Mouse (Mus musculus) right cerebral cortex, postnatal 4 days (tissue): ENCODE measurements around the gene Mrpl52.

Experiments used
- DNase-seq: peaks from one replicate; pipeline ENCODE4 v3.0.0-alpha.2; 2022

The Mrpl52 gene

DNA sequence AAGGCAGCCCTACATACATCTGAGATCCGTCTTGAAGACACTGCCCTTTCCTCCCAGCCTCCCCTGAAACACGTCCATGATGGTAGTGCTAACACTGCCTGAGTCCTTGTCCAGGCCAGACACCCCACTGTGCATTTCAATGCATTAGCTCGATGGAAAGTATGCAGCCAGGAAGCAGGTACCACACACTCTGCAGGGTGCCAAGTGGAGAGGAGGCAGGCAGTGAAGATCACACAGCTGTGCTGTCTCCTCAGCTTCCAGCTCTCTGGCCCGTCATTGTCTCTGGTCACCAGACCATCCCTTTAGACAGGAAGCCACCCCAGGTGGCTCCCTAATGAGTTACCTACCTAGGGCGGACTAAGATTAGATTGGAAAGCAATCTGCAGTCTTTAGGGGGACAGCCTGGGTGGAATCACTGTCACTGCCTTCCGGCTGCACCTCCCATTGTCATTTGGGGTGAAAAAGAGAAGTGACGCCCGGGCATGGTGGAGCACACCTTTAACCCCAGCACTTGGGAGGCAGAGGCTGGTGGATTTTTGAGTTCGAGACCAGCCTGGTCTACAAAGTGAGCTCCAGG lies 14.6 kb upstream of the Mrpl52 start:
- DNase-seq = no peak

DNA sequence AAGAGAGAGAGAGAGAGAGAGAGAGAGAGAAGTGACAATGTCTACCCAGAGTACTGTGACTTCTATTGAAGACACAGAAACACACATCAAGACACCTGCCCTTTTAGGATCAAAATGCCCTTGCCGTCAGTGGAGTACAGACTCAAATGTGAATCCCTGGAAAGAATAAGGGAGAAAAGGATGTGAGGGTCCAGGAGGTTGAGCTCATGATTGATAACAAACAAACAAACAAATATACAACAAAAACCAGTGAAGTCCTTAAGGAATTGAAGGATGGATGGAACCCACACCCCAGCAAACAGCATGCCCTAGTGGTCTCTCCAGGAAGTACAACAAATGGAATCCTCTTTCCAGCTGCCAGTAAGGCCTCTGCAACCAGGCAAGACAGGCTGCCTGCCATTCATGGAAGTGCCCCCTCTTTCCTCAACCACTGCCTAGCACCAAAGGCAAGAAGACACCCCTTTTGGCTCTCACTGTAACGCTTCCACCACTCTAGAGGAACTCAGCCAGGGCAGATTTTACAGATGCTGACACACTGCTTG lies 14.0 kb upstream of the Mrpl52 start:
- DNase-seq = peak; percentile 29

DNA sequence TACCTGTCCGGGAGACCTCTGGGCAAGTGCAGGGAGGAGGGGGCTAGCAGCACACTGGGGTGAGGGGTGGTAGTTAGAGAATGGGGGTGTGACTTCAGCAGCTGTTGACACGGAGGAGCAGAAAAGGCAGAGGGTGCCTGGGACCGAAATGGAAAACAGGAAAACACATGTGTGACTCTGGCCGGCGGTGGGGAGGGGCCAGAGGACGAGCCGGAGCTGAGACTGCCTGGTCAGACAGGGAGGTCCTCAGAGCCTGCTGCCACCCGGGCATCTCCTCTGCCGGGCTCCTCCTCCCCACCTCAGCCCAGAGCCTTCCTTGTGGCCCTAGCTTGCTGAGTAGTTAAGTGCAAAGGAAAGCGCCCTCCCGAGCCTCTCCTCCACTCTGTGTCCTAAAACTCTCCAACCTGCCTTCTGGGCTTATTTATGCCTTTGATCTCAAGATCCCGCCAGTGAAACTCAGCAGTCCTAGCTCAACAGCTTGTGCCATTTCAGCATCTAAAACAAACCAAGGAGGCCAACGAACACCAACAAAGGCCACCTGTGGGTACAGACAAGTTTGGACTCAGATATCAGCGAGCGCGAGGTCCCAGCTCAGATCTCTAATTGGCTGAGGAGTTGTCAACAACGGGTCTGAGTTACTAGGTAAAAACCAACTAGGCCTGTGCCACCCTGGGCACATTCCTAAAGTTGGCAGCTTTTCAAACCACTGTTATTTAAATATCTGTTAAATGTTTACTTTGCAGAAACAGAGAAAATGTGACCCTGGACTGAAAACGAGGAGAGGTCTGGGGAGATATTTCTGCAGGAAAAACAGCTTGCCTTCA lies 12.6 kb upstream of the Mrpl52 start:
- no peak for DNase-seq

DNA sequence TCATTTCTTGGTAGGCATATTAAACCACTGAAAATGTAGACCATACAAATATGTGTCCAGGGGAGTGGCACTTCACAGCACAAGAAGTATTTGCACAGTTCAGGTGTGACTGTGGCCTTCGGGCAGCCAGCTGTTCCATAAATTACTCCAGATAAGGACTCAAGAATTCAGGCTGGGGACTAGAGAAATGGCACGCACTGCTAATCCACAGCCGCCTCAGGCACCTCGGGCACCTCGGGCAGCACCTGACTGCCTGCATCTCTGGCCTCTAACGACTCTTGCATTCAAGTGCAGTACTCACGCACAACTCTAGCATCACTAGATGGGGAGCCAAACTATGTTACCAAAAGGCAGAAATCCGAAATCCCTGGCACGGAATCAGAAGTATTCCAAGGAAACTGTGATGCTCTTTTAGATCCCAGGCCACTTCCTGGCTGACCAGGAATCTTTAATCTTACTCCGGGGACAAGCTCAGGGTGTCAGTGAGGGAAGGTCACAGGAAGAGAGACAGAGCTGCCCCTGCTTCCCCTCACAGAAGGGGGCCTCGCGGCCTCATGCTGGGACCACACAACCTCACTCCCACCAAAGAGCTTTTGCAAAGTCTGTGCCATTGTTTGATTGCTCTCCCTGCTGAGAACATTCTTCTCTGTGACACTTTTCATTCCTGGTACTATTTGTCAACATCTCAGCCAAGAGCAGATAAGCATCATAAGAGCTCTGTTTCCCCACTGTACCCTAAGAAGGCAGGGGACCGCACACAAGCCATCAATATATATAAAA lies 11.3 kb upstream of the Mrpl52 start:
- DNase-seq = no peak

DNA sequence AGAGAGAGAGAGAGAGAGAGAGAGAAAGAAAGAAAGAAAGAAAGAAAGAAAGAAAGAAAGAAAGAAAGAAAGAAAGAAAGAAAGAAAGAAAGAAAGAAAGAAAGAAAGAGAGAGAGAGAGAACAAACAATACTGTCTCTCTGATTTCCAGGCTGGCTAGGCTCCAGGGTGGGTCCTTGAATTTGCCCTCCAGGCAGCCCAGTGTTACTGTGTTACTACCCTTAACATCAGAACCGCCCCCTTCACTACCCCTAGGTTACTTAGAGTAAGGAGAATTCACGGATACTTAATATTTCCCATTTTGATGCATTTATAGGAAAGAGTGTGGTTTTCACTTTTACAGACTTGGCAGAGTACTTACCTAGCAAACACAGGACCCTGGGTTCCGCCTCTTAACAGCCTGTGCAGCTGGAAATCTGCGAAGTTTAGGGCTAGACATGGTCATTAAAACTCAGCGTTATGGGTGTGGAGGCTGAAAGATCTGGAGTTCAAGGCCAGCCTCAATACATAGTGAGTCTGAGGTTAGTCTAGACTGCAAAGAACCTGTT lies 10.4 kb upstream of the Mrpl52 start:
- DNase-seq = no peak

DNA sequence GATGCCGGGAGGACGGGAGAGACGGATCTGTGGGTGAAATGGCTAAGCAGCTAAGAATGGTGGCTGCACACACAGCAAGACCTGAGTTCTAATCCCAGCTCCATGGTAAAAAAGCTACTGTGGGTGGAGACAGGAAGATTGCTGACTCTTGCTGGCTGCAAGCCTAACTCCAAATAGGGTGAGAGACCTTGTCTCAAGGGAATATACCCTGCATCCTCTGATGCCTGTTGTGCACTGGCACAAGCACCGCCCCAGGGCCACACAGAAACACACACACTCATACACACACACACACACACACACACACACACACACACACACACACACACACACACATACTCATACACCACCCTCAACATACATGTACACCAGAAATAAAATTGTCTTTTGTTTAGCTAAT lies 9.9 kb upstream of the Mrpl52 start:
- no peak for DNase-seq

DNA sequence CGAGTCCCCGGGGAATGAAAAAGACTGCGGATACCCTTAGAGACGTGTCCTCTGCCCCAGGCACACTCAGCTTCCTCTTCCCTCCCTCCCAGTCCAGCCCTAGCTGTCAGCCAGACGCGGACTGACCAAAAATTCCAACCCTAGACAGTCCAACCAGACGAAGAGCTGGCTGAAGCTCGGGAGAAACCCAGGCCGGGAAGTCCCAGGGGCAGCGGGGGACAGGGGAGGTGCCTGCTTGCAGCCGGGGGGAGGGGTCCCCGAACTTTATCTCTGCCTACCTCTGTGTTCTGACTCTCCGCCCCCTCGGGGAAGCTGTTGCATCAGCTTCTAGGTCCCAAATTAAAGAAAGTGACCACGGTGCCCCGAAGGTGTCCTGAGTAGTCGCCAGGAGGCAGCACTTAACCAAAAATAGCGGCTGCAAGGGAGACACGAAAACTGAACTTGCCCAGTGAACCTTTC lies 9.1 kb upstream of the Mrpl52 start, which contains the start of gene Slc7a7:
TSS of gene Slc7a7 (minus strand) at position 158 of the 459 bp plus-strand sequence.
- no peak for DNase-seq

DNA sequence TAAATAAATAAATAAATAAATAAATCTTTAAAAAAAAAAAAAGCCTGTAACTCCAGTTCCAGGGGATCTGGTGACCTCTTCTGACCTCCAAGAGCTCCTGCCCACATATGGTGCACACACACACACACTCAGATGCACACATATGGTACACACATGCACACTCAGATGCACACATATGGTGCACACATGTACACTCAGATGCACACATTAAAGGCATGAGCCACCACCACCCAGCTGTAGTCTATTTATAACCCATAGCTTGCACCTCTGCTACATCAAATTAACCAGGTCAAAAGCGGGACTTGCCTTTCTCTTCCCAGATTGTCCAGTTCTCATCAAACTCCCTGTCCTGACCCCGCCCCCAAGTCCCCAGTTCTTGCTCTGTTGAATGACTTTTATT lies 5.7 kb upstream of the Mrpl52 start:
- no peak for DNase-seq

DNA sequence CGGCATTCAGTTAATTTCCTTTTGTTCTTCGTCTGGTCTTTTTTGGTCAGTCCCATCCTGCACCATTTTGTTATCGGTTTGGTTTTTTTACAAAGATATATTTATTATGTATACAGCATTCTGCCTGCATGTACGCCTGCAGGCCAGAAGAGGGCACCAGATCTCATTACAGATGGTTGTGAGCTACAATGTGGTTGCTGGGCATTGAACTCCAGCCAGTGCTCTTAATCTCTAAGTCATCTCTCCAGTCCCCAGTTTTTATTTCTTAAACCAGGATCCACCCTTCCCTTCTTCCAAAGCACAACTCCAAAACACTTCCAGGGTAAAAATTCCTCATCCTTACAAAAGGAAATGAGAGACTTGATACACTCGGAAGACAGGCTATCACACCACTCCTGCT lies 3.3 kb upstream of the Mrpl52 start:
- no peak for DNase-seq

DNA sequence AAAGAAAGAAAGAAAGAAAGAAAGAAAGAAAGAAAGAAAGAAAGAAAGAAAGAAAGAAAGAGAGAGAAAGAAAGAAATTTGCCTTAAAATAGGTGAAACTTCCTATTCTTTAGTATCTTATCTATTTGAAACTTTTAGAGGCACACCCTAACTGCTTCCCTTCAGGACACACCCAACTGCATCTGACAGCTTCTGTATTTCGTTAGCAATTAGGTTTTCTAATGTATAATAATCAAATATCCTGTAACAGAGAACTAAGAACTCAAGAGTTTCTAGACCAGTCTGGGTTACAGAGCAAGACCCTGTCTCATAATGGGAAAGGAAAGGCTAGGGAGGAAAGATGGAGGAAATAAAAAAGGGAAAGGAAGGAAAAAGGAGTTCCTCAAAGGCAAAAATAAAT lies 2.1 kb upstream of the Mrpl52 start:
- no peak for DNase-seq

DNA sequence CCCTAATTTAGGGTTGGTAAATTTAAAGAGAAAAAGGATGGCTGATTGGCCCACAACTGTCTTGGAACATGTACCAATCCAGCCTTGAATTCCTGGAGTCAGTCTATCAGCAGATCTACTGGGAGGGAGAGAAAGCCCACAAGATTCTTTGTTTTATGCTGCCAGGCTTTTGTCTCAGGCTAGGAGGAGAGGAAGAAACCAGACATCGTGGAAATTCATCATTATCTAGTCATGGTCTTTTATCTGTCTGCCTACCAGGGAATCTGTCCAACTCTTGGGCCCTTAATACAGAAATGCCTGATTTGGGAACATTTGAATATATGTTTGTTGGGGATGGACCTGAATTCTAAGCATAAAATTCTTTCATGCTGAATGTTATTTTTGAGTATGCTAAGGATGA lies 1.2 kb upstream of the Mrpl52 start:
- DNase-seq = no peak

DNA sequence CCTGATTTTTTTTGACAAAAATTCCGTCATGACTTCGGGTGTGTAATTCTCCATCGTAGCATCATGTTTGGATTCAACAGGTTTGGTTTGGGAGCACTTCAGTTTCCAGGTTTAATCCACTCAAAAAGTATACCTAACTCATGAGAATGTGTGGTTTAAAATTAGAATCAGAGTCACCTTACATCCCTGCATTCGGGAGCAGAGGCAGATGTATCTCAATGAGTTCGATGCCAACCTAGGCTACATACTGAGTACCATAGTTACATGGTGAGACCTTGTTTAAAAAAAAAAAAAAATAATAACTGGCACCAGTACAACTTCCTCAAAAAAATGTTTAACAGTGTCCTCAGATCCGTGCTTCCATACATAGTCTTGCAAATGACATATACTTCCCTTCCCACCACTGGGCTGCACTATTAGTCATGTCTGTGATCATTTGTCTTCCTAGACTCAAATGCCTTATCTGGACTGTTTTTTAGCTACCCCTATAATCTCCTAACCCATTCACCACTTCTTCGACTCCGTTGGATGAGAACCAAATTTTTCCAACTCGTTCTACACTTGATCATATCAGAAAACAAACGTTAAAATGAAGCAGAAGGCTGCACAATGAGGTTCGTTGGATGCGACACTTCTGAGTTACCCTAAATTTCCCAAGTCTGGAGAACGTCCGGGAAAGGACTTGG lies 563 bp upstream of the Mrpl52 start:
- DNase-seq = no peak

DNA sequence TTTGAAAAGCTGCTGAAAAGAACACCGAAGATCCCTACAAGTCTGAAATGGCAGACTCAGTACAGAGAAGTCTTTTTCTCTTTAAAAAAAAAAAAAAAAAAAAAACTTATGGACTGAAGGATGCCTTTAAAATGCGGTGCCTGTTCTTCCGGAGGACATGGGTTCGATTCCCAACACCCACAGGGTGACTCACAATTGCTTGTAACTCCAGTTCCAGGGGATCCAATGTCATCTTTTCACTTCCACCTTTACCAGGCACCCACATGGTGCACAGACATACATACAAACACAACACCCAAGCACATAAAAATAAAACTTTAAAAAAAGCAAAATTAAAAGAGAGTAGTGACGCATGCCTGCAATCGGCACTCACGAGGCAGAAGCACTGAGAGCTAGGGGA lies 987 bp downstream of the Mrpl52 start:
- DNase-seq = no peak

DNA sequence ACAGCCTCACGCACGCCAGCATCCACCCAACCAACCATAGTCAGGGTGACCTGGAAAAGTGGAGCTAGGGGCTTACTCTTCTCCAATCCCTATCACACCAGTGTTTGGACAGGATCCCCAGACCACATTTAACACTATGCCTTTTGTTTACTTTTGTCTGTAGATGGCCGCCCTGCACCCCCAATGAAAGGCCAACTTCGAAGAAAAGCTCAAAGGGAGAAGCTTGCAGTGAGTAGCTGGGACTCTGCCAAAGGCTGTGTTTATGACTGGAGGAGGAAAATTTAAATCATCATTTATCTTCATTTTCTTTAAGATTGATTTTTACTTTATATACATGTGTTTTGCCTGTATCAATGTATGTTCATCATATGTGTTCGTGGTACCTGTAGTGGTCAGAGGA lies 1.7 kb downstream of the Mrpl52 start:
- DNase-seq = no peak

DNA sequence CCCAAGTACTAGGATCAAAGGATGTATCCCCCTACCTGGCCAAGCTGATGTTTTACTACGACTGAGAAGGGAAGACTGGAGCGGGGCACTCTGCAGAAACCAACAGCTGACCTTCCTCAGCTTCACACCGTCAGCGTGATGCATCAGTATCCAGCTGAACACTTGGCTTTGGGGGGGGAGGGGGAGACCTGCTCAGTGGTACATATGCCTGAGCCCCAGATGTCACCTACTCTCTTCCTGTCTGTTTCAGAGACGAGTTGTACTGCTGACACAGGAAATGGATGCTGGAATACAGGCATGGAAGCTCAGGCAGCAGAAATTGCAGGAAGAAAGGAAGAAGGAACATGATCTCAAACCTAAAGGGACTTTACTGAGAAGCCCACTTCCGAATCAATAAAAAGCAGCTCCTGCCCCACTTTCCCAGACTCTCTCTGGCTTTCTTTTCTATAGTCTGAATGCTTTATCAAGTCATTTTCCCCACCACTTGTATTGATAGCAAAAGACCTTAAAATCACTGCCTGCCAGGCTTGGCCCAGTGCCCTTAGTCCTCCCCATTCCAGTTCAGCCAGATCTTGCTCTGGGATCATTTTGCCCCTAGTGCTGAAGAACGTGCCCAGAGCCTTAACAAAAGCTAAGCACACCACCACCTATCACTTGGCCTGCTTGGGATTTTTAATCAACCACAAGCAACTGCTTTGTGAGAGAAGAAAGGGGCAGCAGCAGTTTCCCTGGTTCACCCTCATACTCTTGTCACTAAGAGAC lies 2.8 kb downstream of the Mrpl52 start:
- DNase-seq = no peak

DNA sequence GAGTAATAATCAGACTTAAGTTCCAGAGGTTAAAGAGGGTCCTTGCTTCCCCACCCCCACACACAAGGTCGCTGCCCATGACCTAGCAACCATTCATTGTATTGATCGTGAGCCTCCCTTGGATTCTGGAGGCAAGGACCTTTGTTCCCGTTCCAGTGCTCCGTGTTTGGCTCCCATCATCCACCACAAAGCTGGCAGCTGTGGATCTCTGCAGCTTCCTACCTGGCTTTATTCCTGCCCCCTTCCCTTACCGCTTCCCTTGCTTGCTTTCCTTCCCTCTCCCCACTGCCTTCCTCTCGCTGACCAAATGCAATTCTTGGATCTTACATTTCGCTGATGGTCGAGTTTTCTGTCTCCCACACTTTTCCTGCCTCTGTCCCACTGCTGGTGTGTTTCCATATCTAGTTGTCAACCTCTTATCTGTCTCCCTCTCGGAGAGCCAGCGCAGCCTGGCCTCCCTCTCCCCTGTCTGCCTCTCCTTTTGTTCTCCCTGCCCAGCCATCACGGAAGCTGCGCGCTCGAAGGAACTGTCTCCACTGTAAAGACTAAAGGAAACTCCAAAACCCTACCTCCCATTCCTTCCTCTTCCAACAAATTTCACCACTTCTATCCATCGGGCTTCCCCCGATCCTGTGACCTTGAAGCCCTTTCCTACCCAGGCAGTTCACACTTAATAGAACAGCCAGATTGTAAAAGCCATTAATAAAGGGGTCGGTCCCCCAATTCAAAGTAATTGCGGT lies 3.9 kb downstream of the Mrpl52 start:
- DNase-seq = no peak

DNA sequence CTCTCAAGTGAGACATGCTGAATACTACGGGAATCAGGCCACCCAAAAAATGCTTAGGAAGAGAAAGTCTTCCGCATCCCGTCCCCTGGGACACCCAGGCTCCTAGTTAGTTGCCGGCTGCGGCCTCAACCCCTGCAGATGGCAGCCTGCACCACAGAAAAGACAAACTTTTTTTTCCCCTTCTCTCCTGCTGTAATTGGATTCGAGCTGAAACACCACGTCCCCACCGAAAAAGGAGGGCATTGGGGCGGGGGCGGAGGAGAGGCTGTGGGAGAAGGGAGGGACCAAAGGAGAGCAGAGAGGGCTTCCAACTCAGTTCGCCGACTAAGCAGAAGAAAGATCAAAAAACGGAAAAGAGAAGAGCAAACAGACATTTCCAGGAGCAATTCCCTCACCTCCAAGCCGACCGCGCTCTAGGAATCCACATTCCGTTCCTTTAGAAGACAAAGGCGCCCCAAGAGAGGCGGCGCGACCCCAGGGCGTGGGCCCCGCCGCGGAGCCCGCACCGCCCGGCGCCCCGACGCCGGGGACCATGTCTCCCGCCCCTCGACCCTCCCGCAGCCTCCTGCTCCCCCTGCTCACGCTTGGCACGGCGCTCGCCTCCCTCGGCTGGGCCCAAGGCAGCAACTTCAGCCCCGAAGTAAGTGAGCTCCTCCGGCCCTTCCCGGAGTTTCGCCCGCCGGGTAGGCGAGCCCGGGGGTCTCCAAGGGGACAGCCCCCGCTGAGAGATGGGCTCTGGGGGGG lies 4.8 kb downstream of the Mrpl52 start, which contains the start of gene Mmp14:
TSS of gene Mmp14 (plus strand) at position 279 of the 744 bp plus-strand sequence.
- peak; percentile 52 for DNase-seq

DNA sequence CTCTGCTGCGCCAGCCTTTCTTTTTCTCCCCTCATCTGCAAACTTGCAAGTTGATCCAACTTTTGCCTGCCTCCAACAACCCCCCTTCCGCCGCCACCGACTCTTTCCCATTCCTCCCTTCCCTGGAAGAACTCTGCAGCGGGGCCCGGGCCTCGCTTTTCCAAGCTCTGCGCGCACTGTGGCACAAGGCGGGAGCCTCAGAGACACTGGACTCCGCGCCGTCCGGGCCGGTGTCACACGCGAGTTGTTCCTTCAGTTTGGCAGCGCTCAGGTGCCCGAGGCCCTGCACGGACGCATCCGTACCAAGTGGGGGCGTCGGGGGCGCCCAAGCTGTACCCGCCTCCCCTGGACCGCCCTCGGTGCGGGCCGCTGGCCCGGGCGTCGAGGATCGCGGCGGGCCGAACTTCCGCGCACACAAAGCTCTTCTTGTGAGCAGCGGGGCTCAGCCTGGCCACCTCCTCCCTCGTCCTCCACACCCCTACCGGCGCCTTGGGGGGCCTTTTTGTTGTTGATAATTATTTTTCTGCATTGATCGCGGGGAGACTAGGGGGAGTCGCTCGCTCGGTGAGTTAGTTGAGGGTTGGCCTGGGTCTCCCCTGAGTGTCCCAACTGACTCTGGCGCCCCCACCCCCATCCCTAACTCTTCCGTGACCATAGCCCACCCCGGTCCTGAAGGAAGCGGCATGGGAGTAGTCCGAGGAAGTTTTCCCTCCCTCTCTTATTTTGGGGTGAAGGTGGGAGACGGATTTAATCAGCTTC lies 5.5 kb downstream of the Mrpl52 start:
- peak; percentile 22 for DNase-seq
